Mouse (Mus musculus) hindbrain, embryonic 10.5 days (tissue): ENCODE data around the gene Lpgat1. TPM values are rescaled to one million over a fixed set of nuclear protein-coding genes. Genes with fewer than 3 reads are reported as not detected.

ENCODE experiments used
- DNase-seq: peaks from one replicate; pipeline ENCODE4 v3.0.0-alpha.2; 2017; ENCODE audit warnings: low spot score
- H3K27ac ChIP-seq: fragments of 300-500 bp; sonication (generic); 2 replicates; pipeline ENCODE4 v1.5.1; 2016; ENCODE audit warnings: mild to moderate bottlenecking, moderate library complexity
- H3K27me3 ChIP-seq: fragments of 300-500 bp; sonication (generic); 2 replicates; pipeline ENCODE4 v1.6.1; 2016; ENCODE audit warnings: mild to moderate bottlenecking; ENCODE audit not compliant: poor library complexity, insufficient read depth, severe bottlenecking
- H3K36me3 ChIP-seq: fragments of 300-500 bp; sonication (generic); 2 replicates; pipeline ENCODE4 v1.6.1; 2016; ENCODE audit warnings: mild to moderate bottlenecking, moderate library complexity
- H3K4me1 ChIP-seq: fragments of 300-500 bp; sonication (generic); replicated peaks from 2 replicates; pipeline ENCODE4 v1.6.1; 2016; ENCODE audit warnings: mild to moderate bottlenecking
- H3K4me3 ChIP-seq: fragments of 300-500 bp; sonication (generic); 2 replicates; pipeline ENCODE4 v1.5.1; 2016; ENCODE audit warnings: mild to moderate bottlenecking, moderate library complexity
- H3K9me3 ChIP-seq: fragments of 300-500 bp; sonication (generic); 2 replicates; pipeline ENCODE4 v1.6.1; 2016; ENCODE audit warnings: mild to moderate bottlenecking, moderate library complexity
- WGBS: fragments of 180-500 bp; shearing (Covaris S2); methylation state at CpG from one replicate; pipeline ENCODE4 v1.1.7; 2016; 5-methylcytosine and 5-hydroxymethylcytosine counted together
- polyA plus RNA-seq: library from polyadenylated mRNA; unstranded; fragments of >200 nt; fragmentation: Nextera tagmentation; extraction: Ambion mirVana; gene quantifications from 2 replicates; pipeline ENCODE4 v1.2.1, GENCODE M21; 2016

The Lpgat1 gene
- polyA plus RNA-seq, 1 experiment from 2014 or later, result 18.5 TPM

- Histone ChIP-seq H3K36me3 (peaks cover 2% of the 10 kb centered on the region; the same call in 1 of the 2 replicates), H3K9me3 (no peaks in the 10 kb centered on the region), H3K27me3 (peaks cover 32% of the 10 kb centered on the region), H3K27ac (peak overlapping the region; percentile 96), H3K4me1 (peaks cover 23% of the 10 kb centered on the region), H3K4me3 (peak overlapping the region; percentile 79)
- DNase-seq, result no peak
- WGBS, result 3% methylated on average over 1 of the region's 1 CpGs
These were observed 493 bp upstream of the Lpgat1 start for GRCm38 (mm10) chr1:191717141-191717540.

DNA sequence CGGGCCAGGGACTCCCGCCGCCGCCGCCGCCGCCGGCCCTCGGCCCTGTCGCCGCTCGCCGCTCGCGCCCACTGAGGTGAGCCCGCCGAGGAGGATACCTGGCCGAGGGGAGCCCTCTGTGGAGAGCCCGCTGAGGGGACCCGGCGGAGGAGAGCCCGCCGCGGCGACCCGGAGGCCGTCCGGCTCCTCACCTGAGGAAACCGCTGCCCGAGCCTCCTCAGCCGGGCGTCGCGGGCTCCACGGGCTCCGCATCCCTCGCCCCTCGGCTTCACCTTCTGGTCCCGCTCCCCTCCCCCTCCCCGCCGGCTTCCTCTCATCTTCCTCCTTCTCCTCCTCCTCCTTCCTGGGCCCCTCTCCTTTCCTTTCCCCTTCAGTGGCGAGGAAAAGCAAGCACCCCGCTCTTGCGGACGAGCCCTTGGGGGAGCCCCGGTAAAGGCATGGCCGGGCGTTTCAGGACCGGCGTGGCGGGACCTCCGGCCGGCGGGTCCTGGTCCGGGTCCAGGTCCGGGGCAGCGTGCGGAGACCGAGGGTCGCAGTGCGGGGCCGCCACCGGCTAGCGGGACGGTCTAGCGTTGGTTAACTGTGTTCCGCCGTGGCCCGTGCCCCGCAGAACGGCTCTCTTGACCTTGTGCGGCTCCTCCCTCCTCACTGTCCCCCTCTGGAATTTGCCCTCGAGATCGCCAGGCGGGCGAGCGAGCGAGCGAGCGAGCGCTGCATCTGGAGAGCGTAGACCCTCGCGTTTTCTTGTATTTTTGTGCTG is 1.1 kb downstream of the Lpgat1 start:
- DNase-seq, result peak; percentile 74

DNA sequence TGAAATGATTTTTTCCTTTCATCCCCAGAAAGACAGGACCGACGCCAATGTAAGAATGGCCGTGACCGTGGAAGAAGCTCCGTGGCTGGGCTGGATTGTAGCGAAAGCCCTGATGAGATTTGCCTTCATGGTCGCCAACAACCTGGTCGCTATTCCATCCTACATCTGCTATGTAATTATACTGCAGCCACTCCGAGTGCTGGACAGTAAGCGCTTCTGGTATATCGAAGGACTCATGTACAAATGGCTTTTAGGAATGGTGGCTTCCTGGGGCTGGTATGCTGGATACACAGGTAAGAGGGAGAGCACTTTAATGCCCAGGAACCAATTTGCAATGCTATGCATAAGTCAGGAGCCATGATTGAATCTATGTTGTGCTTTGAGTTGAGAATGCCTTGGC is 1.7 kb downstream of the Lpgat1 start:
- Histone ChIP-seq H3K27ac (peak overlapping the region; percentile 96), H3K4me1 (peaks cover 23% of the 10 kb centered on the region), H3K9me3 (no peaks in the 10 kb centered on the region), H3K4me3 (peak overlapping the region; percentile 79), H3K36me3 (peaks cover 18% of the 10 kb centered on the region), H3K27me3 (peaks cover 32% of the 10 kb centered on the region)
- 17% methylated on average over 11 of the region's 11 CpGs for WGBS
- DNase-seq, result no peak

More for the DNA sequence above, 1.1 kb downstream of the Lpgat1 start:
- H3K4me3 ChIP-seq, result peak overlapping the region; percentile 79
- peaks cover 32% of the 10 kb centered on the region for H3K27me3 ChIP-seq
- H3K36me3 ChIP-seq, result peaks cover 12% of the 10 kb centered on the region
- H3K27ac ChIP-seq, result peak overlapping the region; percentile 96
- under 1% methylated on average over 84 of the region's 84 CpGs for WGBS
- no peaks in the 10 kb centered on the region for H3K9me3 ChIP-seq
- H3K4me1 ChIP-seq, result peaks cover 23% of the 10 kb centered on the region

DNA sequence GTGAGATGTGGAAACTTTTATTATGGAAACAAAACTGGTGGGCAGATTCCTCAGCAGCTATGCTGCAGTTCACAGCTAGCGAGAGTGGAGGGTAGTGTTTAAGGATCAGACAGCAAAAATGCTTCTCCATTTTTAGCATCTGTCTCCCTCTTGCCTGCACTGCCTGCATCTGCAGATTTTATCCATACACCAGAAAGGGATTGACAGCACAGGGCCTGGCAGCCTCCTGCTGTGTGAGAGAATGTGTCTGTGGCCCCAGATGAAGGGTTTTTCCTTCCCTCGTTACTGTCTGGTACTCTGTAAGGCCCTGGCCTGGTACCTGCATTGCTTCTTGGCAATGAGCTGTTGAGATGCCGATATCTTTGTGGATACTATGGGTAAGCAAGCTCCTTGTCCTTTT is 2.8 kb downstream of the Lpgat1 start:
- 74% methylated on average over 3 of the region's 3 CpGs for WGBS
- Histone ChIP-seq H3K4me1 (peaks cover 23% of the 10 kb centered on the region), H3K4me3 (no peak overlapping the region), H3K27me3 (peaks cover 28% of the 10 kb centered on the region), H3K36me3 (peaks cover 23% of the 10 kb centered on the region), H3K9me3 (no peaks in the 10 kb centered on the region), H3K27ac (no peak overlapping the region)
- no peak for DNase-seq

- Histone ChIP-seq H3K9me3 (no peaks in the 10 kb centered on the region), H3K4me3 (no peak overlapping the region), H3K36me3 (peaks cover 26% of the 10 kb centered on the region), H3K27ac (no peak overlapping the region), H3K27me3 (peaks cover 17% of the 10 kb centered on the region), H3K4me1 (peaks cover 16% of the 10 kb centered on the region)
- 84% methylated on average over 4 of the region's 4 CpGs for WGBS
- no peak for DNase-seq
These were observed 5.1 kb downstream of the Lpgat1 start for GRCm38 (mm10) chr1:191722706-191723105.

DNA sequence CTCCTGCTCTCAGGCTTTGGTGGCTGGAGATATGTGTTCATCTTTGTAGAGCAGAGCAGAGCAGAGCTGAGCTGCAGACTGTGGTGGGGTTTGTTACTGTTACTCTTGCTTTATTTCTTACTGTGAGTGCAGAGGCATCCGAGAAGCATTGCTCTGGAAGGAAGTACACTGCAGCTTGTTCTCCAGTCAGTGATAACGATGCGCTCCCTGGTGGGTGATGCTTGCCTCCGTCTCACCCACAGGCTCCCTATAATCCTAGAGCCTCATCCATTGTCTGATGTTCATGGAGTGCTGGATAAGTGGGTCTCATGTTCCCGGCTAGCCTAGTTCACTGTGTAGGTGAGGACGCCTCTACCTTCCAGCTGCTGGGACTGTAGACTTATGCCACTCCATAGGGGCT is 6.0 kb downstream of the Lpgat1 start:
- H3K27ac ChIP-seq, result no peak overlapping the region
- H3K4me3 ChIP-seq, result no peak overlapping the region
- peaks cover 13% of the 10 kb centered on the region for H3K4me1 ChIP-seq
- no peaks in the 10 kb centered on the region for H3K9me3 ChIP-seq
- DNase-seq, result no peak
- H3K36me3 ChIP-seq, result peaks cover 33% of the 10 kb centered on the region
- peaks cover 17% of the 10 kb centered on the region for H3K27me3 ChIP-seq
- whole genome bisulfite sequencing, result 70% methylated on average over 6 of the region's 6 CpGs

GRCm38 (mm10) chr1:191724385-191725061 is 6.9 kb downstream of the Lpgat1 start:
- Histone ChIP-seq H3K27ac (no peak overlapping the region), H3K4me3 (no peak overlapping the region), H3K27me3 (peaks cover 14% of the 10 kb centered on the region), H3K9me3 (no peaks in the 10 kb centered on the region), H3K36me3 (peaks cover 33% of the 10 kb centered on the region), H3K4me1 (peaks cover 4% of the 10 kb centered on the region; the same call in 1 of the 2 replicates)
- 78% methylated on average over 12 of the region's 12 CpGs for WGBS
- DNase-seq, result no peak

GRCm38 (mm10) chr1:191732623-191733022 is 15.0 kb downstream of the Lpgat1 start:
- 91% methylated on average over 4 of the region's 4 CpGs for WGBS
- Histone ChIP-seq H3K4me3 (no peak overlapping the region), H3K27me3 (no peaks in the 10 kb centered on the region), H3K36me3 (peaks cover 26% of the 10 kb centered on the region; the same call in 1 of the 2 replicates), H3K27ac (no peak overlapping the region), H3K9me3 (no peaks in the 10 kb centered on the region), H3K4me1 (no peaks in the 10 kb centered on the region)
- no peak for DNase-seq

GRCm38 (mm10) chr1:191733822-191734221 is 16.2 kb downstream of the Lpgat1 start:
- Histone ChIP-seq H3K4me1 (no peaks in the 10 kb centered on the region), H3K27me3 (no peaks in the 10 kb centered on the region), H3K4me3 (no peak overlapping the region), H3K27ac (no peak overlapping the region), H3K9me3 (no peaks in the 10 kb centered on the region), H3K36me3 (peaks cover 19% of the 10 kb centered on the region; the same call in 1 of the 2 replicates)
- 91% methylated on average over 4 of the region's 4 CpGs for WGBS
- no peak for DNase-seq

DNA sequence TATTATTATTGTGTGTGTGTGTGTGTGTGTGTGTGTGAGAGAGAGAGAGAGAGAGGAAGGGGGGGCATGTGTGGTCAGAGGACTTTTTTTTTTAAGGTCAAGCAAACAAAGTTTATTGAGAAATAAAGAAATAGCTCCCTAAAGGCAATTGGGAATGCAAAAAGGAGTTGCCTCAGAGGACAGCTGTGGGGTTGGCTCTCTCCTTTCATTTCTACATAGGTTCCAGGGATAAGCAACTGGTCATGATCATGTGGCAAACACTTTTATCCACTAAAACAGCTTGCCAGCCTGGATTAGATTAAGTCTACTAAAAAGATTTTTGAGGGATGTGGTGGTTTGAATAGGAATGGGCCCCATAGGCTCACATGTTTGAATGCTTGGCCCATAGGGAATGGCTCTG is 18.8 kb downstream of the Lpgat1 start:
- Histone ChIP-seq H3K9me3 (no peaks in the 10 kb centered on the region), H3K27ac (no peak overlapping the region), H3K4me1 (no peaks in the 10 kb centered on the region), H3K36me3 (peaks cover 13% of the 10 kb centered on the region; the same call in 1 of the 2 replicates), H3K27me3 (no peaks in the 10 kb centered on the region), H3K4me3 (no peak overlapping the region)
- DNase-seq, result no peak

- no peaks in the 10 kb centered on the region for H3K9me3 ChIP-seq
- no peak overlapping the region for H3K4me3 ChIP-seq
- WGBS, result 91% methylated on average over 6 of the region's 6 CpGs
- peaks cover 8% of the 10 kb centered on the region; the same call in 1 of the 2 replicates for H3K36me3 ChIP-seq
- H3K4me1 ChIP-seq, result no peaks in the 10 kb centered on the region
- no peaks in the 10 kb centered on the region for H3K27me3 ChIP-seq
- DNase-seq, result no peak
- H3K27ac ChIP-seq, result no peak overlapping the region
These were observed 20.2 kb downstream of the Lpgat1 start for GRCm38 (mm10) chr1:191737871-191738270.

- H3K27me3 ChIP-seq, result no peaks in the 10 kb centered on the region
- no peak for DNase-seq
- no peak overlapping the region for H3K27ac ChIP-seq
- WGBS, result 91% methylated on average over 2 of the region's 2 CpGs
- no peaks in the 10 kb centered on the region for H3K4me1 ChIP-seq
- 0 out of 2 replicates have a peak, but pooled peaks cover 2% of the 10 kb centered on the region for H3K36me3 ChIP-seq
- no peak overlapping the region for H3K4me3 ChIP-seq
- no peaks in the 10 kb centered on the region for H3K9me3 ChIP-seq
These were observed 21.1 kb downstream of the Lpgat1 start for GRCm38 (mm10) chr1:191738726-191739125.
